Mouse (Mus musculus) adrenal gland, adult (tissue): ENCODE measurements around the gene Mto1.
A peak's percentile ranks its signal among the peaks of the same experiment; 100 is the strongest.
"Not testable (repeated sequence)": the region's sequence is repeated elsewhere in the genome, so short reads cannot be mapped to it uniquely, and the experiment has no call there.

Experiments
- DNase-seq, 2 experiments: peaks; one replicate each; pipeline ENCODE4 v3.0.0; 2022 to 2023; ENCODE audit warnings: low spot score in 1 of 2; ENCODE audit not compliant: inconsistent age in 2 of 2

The Mto1 gene

DNA sequence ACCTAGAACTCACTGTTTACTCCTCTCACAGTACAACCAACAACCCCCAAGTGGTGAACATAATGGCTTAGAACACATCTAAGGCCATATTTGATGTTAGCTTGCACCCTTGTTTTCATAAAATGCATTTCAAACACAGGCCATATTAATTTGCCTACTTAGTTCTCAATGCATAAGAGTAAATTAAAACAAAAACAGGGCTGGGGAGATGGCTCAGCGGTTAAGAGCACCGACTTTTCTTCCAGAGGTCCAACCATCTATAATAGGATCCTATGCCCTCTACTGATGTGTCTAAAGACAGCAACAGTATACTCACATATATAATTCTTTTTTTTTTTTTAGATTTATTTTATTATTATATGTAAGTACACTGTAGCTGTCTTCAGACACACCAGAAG is 27.4 kb downstream of the Mto1 start:
- DNase-seq, result no peak

DNA sequence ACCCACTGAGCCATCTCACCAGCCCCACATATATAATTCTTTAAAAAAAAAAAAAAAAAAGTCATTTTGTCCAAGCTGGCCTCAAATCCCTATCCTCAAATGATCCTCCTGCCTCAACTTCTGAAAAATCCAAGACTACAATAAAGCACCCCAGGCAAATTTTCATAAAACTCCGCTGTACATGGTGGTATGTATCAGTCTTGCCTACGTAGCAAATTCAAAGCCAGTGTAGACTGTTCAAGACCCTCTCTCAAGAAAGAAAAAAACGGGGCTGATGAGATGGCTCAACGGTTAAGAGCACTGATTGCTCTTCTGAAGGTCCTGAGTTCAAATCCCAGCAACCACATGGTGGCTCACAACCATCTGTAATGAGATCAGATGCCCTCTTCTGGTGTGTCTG is 27.9 kb downstream of the Mto1 start:
- peak in 1 of 2 experiments; percentile 42 for DNase-seq

GRCm38 (mm10) chr9:78476531-78477020 is 28.6 kb downstream of the Mto1 start:
- DNase-seq, result peak in 1 of 2 experiments; percentile 65

- peak in 1 of 2 experiments; percentile 67 for DNase-seq
These were observed 29.1 kb downstream of the Mto1 start for GRCm38 (mm10) chr9:78477021-78477551.

DNA sequence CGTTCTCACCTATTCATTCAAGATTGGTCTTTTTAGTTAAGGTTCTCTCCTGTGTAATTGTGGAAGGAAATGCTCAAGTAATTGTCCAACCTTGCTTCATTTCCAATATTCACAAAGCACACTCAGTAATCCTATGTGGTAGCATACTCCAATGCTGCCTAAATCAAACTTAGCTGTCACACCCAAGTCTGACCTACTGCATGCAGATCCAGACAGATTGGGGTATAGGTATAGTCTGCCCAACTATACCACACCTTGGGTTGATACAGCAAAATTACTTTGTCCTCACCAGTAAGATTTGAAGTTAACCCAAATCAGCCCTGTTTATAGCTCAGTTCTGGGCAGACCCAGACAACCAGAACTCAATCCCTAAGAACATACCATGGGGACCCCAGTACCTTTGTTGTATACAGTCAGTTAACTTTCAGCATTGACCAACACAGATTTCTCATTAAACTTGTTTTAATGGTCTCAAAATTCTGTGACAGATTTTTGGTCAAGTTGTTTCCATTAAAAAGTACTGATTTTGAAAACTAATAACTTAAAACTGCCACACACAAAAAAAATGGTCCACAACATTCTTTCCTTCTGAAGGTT is 30.1 kb downstream of the Mto1 start:
- peak in 1 of 2 experiments; percentile 54 for DNase-seq

GRCm38 (mm10) chr9:78479308-78479707 is 31.3 kb downstream of the Mto1 start:
- not testable (repeated sequence) for DNase-seq

DNA sequence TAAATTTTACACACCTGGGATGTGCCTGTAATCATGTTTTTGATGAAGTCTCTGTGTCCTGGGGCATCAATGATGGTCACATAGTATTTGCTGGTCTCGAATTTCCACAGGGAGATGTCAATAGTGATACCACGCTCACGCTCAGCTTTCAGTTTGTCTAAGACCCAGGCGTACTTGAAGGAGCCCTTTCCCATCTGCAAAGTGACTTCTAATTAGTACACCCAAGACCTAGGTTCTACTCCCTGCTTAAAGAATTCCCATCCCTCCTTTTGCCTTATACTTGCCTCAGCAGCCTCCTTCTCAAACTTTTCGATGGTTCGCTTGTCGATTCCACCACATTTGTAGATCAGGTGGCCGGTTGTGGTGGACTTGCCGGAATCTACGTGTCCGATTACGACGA is 32.2 kb downstream of the Mto1 start:
- DNase-seq, result peak in 1 of 2 experiments; percentile 66

DNA sequence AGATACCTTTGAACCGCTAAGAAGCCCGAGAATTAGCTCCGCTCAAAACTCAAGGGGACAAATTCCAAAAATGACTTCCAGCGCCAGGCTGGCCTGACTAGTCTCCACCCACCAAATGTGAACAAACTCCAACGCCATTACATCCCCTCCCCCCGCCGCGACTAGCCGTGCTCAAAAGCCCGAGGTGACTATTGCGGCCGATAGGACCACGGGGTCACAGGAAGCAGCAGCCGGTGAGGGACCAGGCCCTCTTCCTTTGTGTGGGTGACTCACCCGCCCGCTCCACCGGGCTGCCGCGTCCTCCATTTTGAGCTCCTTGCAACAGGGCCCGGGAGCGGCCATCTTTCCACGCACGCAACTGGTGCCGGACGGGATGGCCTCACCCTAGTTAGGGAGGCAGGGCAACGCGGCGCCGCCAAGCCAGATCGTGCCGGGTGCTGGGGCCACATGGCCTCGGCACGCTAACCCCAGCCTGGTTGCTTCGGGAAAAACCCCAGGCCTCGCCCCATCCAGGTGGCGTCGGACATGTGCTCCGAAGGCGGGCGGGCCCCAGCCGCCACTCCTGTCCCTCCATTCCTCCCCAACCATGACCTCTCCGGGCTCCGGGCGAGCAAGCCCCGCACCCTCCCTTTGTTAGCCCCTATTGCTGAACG is 32.8 kb downstream of the Mto1 start:
- peak; percentile 88 to 93 for DNase-seq

DNA sequence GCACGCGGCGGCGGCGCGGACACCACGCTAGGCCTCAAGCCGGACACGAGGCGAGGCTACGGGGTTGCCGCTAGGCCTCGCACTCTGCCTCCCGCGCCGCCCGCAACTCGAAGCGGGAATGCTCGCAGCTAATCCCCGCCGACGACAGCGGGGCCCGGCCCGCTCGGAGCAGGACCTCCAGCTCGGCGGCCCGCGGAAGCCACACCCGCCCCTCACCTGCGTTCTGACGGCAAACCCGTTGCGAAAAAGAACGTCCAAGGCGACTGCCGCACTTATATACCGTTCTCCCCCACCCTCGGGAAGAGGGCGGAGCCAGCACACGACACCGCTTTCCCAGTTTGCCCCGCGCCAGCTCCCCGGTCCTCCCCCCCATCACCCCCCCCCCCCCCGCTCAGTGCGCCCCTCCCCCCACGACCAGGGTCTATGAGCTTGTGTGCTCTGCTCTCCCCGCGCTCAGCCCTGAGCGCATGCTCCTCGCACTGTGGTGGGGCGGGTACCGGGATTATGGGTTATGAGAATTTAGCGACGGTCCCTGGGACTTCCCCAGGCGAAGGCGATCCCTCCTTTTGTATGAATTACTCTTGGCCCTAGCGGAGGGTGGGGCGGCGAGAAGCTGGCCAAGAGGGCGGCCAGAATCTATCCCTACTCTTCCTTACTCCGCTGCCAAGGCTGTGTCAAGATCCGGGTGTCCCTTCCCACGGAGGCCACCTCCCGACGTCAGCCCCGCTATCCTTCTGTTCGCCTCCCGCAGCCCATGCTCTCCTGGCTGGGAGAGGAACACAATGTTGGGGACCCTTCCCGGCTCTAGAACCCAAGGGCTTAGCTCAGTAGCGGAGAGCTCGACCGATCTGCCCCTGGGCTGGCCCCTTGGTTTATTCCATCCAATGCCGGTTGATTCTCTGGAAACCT is 33.7 kb downstream of the Mto1 start:
- peak; percentile 98 to 99 for DNase-seq

- no peak for DNase-seq
These were observed 34.4 kb downstream of the Mto1 start for GRCm38 (mm10) chr9:78482386-78482785.

DNA sequence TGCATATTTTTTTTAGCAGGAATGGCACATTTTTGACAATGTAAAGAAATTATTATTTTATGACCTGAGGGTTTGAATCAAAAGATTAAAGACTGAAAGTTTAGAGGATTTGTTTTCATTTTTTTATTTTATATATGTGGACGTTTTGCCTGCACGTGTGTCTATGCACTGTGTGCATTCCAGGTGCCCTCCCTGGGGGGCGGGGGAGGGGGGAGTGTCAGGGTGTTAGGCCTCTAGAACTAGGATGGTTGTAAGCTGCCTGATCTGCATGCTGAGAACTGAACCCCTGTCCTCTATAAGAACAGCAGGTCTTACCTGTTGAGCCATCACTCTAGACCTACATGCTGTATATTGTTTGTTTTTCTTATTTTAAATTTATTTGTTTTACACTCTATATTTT is 36.7 kb downstream of the Mto1 start:
- no peak for DNase-seq

- not testable (repeated sequence) for DNase-seq
These were observed 40.0 kb downstream of the Mto1 start for GRCm38 (mm10) chr9:78488021-78488420.

DNA sequence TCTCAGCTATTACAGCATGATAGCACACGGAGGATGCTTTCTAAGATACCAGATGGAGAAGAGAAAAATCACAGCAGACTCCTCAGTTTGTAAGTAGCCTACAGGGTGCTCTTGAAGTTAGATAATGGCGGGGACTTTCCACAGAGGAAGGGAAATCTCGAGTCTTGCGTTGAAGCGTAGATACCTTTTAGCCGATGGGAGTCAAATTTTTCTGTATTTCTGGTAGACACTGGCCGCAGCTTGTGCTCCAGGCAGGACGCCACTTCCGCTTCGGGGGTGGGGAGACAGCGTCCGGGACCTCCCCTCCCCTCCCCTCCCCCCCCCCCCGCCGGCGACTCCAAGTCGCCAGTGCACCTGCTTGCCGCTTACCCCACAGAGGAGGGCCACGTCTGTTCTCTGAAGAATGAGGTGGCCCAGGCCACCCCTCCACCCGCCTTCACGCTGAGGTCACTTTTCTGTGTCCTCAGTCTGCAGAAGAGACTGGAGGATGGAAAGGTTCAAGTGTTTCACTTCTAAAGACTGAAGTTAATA is 40.9 kb downstream of the Mto1 start, which contains the start of gene Eef1a1:
Gene Eef1a1 (minus strand): TSS at position 262 of the 531 bp plus-strand sequence.
- peak; percentile 75 to 90 for DNase-seq

- no peak for DNase-seq
These were observed 43.2 kb downstream of the Mto1 start for GRCm38 (mm10) chr9:78491169-78491568.

DNA sequence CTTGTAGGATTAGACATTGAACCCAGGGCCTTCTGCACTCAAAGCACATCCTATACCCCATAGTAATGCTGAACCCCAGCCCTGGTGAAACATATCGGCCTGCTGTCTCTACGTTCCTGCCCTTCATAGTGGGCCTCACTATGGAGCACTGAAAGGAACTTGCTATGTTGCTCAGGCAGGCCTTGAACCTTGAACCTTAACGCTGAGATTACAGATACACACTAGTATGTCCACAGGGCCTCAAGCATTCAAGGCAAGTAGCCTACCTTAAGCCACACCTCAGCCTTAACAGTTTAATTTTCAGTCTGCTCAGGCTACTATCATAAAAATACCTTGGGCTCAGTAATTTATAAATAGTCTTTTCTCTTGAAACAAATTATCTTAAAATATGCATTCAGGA is 44.2 kb downstream of the Mto1 start:
- no peak for DNase-seq

DNA sequence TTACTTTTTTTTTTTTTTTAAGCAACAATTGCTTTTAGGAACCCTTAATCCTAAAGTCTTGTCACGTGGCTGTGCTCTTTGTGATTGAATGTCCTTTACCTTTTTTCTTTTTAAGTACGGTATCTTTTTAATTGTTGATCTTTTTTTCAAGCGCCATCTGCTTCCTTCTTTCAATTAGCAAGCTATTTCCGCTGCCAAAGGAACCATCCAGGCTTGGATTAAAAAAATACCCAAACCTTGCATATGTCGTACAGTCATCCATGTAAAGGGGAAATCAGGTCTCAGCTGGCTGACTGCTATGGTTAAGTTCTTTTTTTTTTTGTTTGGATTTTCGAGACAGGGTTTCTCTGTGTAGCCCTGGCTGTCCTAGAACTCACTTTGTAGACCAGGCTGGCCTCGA is 45.2 kb downstream of the Mto1 start:
- no peak for DNase-seq

DNA sequence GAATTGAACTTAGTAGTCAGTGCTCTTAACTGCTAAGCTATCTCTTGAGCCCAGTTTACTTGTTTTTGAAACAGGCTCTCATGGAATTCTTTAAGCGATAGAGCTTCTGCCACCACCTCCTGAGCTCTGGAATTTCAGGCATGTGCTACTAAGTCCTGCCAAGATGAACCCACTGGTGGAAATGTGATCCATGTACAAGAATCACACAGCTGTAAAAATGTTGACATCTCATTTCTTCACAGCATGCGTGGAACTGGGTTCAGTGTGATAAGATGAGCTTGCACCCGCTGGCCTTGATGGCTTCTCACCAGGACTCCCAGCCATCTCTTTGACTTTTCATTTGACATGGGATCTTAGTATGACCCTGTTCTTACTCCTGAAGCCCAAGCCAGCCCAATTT is 52.4 kb downstream of the Mto1 start:
- DNase-seq, result no peak

DNA sequence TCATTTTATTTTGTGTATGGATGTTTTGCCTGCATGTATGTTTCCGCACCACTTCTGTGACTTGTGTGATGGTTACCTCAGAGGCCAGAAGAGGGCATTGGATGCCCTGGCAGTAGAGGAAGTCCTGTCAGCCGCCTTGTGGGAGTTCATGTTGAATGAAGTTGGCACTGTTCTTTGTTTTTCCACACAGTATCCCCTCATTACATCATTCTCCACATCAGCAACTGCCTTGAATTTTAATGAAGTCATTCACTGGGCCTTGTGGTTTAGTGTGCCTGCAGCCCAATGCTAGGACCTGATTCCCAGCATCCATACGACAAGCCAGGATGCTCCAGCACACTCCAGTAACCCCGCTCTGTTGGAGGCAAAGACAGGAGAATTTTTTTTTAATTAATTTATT is 53.3 kb downstream of the Mto1 start:
- no peak for DNase-seq

GRCm38 (mm10) chr9:78503223-78504079 is 55.4 kb downstream of the Mto1 start:
- peak in 1 of 2 experiments; percentile 39 for DNase-seq

- no peak for DNase-seq
These were observed 56.1 kb downstream of the Mto1 start for GRCm38 (mm10) chr9:78504133-78504532.
